Mouse (Mus musculus): ENCODE data around the gene Cep63. TPM values are rescaled to one million over a fixed set of nuclear protein-coding genes. Genes with fewer than 3 reads are reported as not detected.

Gene Cep63
- total and polyA plus RNA-seq, 2 experiments from 2014 or later: 5.2 to 45.3 TPM

- ATAC-seq (ENCODE audit: insufficient read depth, low read depth): no peak
- H3K36me3 ChIP-seq (replicated peaks; ENCODE audit: control insufficient read depth, insufficient read depth, low read length): no peaks in the 10 kb centered on the region; the same call in 1 of the 2 replicates
- no peak overlapping the region for H3K9ac ChIP-seq (replicated peaks; ENCODE audit: low read depth, low read length)
- H3K27ac ChIP-seq (ENCODE audit: low read depth): no peak overlapping the region
- no peak for DNase-seq (ENCODE audit: low spot score)
- no peak for TF ChIP-seq CTCF (IDR thresholded peaks at IDR 0.05; ENCODE audit: low read depth)
- TF ChIP-seq EP300 (IDR thresholded peaks at IDR 0.05; ENCODE audit: low read depth): no peak
- WGBS: 54% methylated on average over 2 of the region's 2 CpGs
- no peaks in the 10 kb centered on the region for H3K27me3 ChIP-seq (ENCODE audit: control insufficient read depth, insufficient read depth, low read length)
- H3K4me2 ChIP-seq (ENCODE audit: low read depth, low read length): no peak overlapping the region
- H3K4me3 ChIP-seq (ENCODE audit: low read depth, low read length): no peak overlapping the region
- no peaks in the 10 kb centered on the region for H3K9me3 ChIP-seq (replicated peaks; ENCODE audit: control insufficient read depth, low read length)
- H3K4me1 ChIP-seq (ENCODE audit: control insufficient read depth, insufficient read depth): peaks cover 8% of the 10 kb centered on the region
These were observed 5.3 kb upstream of the Cep63 start for GRCm38 (mm10) chr9:102631589-102632147.

DNA sequence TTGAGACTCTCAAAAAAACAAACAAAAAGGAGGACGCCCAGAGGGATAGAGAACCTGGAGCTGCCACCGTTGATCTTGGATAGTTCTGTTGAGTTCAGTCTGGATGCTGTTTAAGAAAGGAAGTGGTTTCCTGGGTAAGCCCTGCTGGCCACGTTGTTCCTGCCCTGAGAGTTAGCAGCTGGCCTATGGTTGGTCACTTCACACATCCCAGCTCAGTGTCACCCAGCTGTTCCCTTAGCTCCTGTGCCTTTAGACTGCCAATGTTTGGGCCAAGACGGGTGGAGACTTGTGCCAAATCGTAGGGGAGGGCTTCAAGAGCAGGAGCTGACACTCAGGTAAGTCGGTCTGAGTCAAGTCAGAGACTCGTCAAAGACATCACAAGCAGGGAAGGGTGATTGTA is 2.7 kb upstream of the Cep63 start:
- TF ChIP-seq CTCF (IDR thresholded peaks at IDR 0.05; ENCODE audit: low read depth): no peak
- 59% methylated on average over 7 of the region's 7 CpGs for WGBS
- Histone ChIP-seq H3K27ac (ENCODE audit: low read depth) (no peak overlapping the region), H3K4me3 (ENCODE audit: low read depth, low read length) (no peak overlapping the region), H3K9ac (replicated peaks; ENCODE audit: low read depth, low read length) (no peak overlapping the region), H3K27me3 (ENCODE audit: control insufficient read depth, insufficient read depth, low read length) (no peaks in the 10 kb centered on the region), H3K4me1 (ENCODE audit: control insufficient read depth, insufficient read depth) (peaks cover 13% of the 10 kb centered on the region), H3K9me3 (replicated peaks; ENCODE audit: control insufficient read depth, low read length) (no peaks in the 10 kb centered on the region), H3K36me3 (replicated peaks; ENCODE audit: control insufficient read depth, insufficient read depth, low read length) (no peaks in the 10 kb centered on the region; the same call in 1 of the 2 replicates), H3K4me2 (ENCODE audit: low read depth, low read length) (no peak overlapping the region)
- ATAC-seq (ENCODE audit: insufficient read depth, low read depth) (no peak), DNase-seq (ENCODE audit: low spot score) (no peak)

DNA sequence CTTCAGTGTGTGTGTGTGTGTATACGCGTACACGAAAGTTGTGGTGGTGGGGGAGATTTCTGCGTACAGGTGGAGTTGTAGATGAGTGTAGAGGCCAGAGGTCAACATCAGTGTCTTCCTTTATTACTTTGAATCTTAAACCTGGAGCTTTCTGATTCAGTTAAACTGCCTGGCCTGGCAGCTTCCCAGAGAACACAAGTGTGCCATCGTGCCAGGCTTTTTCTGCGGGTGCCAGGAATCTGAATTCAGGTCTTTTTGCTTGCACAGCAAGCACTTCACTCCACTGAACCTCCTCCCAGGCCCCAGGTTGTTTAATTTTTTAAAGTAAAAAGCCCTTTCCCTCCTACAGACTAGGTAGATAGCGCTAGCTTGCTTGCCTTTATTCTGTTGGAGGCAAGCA is 1.1 kb upstream of the Cep63 start:
- H3K4me3 ChIP-seq (ENCODE audit: low read depth, low read length): peak overlapping the region; percentile 90; the same call in 1 of the 2 replicates
- peak overlapping the region; percentile 95 for H3K27ac ChIP-seq (ENCODE audit: low read depth)
- H3K36me3 ChIP-seq (replicated peaks; ENCODE audit: control insufficient read depth, insufficient read depth, low read length): no peaks in the 10 kb centered on the region; the same call in 1 of the 2 replicates
- peak overlapping the region; percentile 93 for H3K4me2 ChIP-seq (ENCODE audit: low read depth, low read length)
- H3K9ac ChIP-seq (replicated peaks; ENCODE audit: low read depth, low read length): peak overlapping the region; percentile 96
- ATAC-seq (ENCODE audit: insufficient read depth, low read depth): no peak
- H3K4me1 ChIP-seq (ENCODE audit: control insufficient read depth, insufficient read depth): peaks cover 13% of the 10 kb centered on the region
- TF ChIP-seq CTCF (IDR thresholded peaks at IDR 0.05; ENCODE audit: low read depth) (no peak), EP300 (IDR thresholded peaks at IDR 0.05; ENCODE audit: low read depth) (no peak)
- H3K27me3 ChIP-seq (ENCODE audit: control insufficient read depth, insufficient read depth, low read length): no peaks in the 10 kb centered on the region
- WGBS: 67% methylated on average over 7 of the region's 7 CpGs
- H3K9me3 ChIP-seq (replicated peaks; ENCODE audit: control insufficient read depth, low read length): no peaks in the 10 kb centered on the region
- no peak for DNase-seq (ENCODE audit: low spot score)

GRCm38 (mm10) chr9:102626839-102627225 is 498 bp upstream of the Cep63 start:
- ATAC-seq (ENCODE audit: insufficient read depth, low read depth) (no peak), DNase-seq (ENCODE audit: low spot score) (peak; percentile 27)
- Histone ChIP-seq H3K27ac (ENCODE audit: low read depth) (peak overlapping the region; percentile 95), H3K36me3 (replicated peaks; ENCODE audit: control insufficient read depth, insufficient read depth, low read length) (no peaks in the 10 kb centered on the region; the same call in 1 of the 2 replicates), H3K4me3 (ENCODE audit: low read depth, low read length) (peak overlapping the region; percentile 90), H3K9ac (replicated peaks; ENCODE audit: low read depth, low read length) (peak overlapping the region; percentile 96), H3K4me1 (ENCODE audit: control insufficient read depth, insufficient read depth) (peaks cover 13% of the 10 kb centered on the region), H3K27me3 (ENCODE audit: control insufficient read depth, insufficient read depth, low read length) (no peaks in the 10 kb centered on the region), H3K4me2 (ENCODE audit: low read depth, low read length) (peak overlapping the region; percentile 93), H3K9me3 (replicated peaks; ENCODE audit: control insufficient read depth, low read length) (no peaks in the 10 kb centered on the region)
- WGBS: under 1% methylated on average over 9 of the region's 9 CpGs
- TF ChIP-seq CTCF (IDR thresholded peaks at IDR 0.05; ENCODE audit: low read depth) (no peak), EP300 (IDR thresholded peaks at IDR 0.05; ENCODE audit: low read depth) (no peak)

- H3K9ac ChIP-seq (replicated peaks; ENCODE audit: low read depth, low read length): peak overlapping the region; percentile 96
- peak; percentile 36; the same call in 1 of the 2 replicates for ATAC-seq (ENCODE audit: insufficient read depth, low read depth)
- TF ChIP-seq CTCF (IDR thresholded peaks at IDR 0.05; ENCODE audit: low read depth) (no peak), EP300 (IDR thresholded peaks at IDR 0.05; ENCODE audit: low read depth) (no peak)
- 1% methylated on average over 27 of the region's 27 CpGs for WGBS
- H3K9me3 ChIP-seq (replicated peaks; ENCODE audit: control insufficient read depth, low read length): no peaks in the 10 kb centered on the region
- H3K4me1 ChIP-seq (ENCODE audit: control insufficient read depth, insufficient read depth): peaks cover 13% of the 10 kb centered on the region
- peak overlapping the region; percentile 90 for H3K4me3 ChIP-seq (ENCODE audit: low read depth, low read length)
- H3K27ac ChIP-seq (ENCODE audit: low read depth): peak overlapping the region; percentile 95
- no peaks in the 10 kb centered on the region for H3K27me3 ChIP-seq (ENCODE audit: control insufficient read depth, insufficient read depth, low read length)
- H3K4me2 ChIP-seq (ENCODE audit: low read depth, low read length): peak overlapping the region; percentile 93
- H3K36me3 ChIP-seq (replicated peaks; ENCODE audit: control insufficient read depth, insufficient read depth, low read length): no peaks in the 10 kb centered on the region; the same call in 1 of the 2 replicates
- DNase-seq (ENCODE audit: low spot score): no peak
These were observed 842 bp downstream of the Cep63 start for GRCm38 (mm10) chr9:102625401-102625982.
